Mouse (Mus musculus) heart, adult 2 months (tissue): ENCODE results near the gene Trim17. TPM values are rescaled to one million over a fixed set of nuclear protein-coding genes. Genes with fewer than 3 reads are reported as not detected.

Source experiments
- DNase-seq, 2 experiments: peaks; one replicate each; pipeline ENCODE4 v3.0.0; 2021
- H3K27ac ChIP-seq: fragments of 200-600 bp; 2 replicates; pipeline ENCODE4 v1.8.1; 2022
- H3K27me3 ChIP-seq: fragments of 200-500 bp; 2 replicates; pipeline ENCODE4 v1.6.1; 2012; ENCODE audit warnings: mild to moderate bottlenecking, low read length, inconsistent platforms, mixed read lengths; ENCODE audit not compliant: control insufficient read depth, insufficient read depth
- H3K36me3 ChIP-seq: fragments of 200-500 bp; 2 replicates; pipeline ENCODE4 v1.6.1; 2012; ENCODE audit warnings: low read length, inconsistent platforms; ENCODE audit not compliant: control insufficient read depth, insufficient read depth
- H3K4me1 ChIP-seq: fragments of 200-500 bp; 2 replicates; pipeline ENCODE4 v1.6.1; 2011; ENCODE audit warnings: low read length; ENCODE audit not compliant: control insufficient read depth, insufficient read depth
- H3K4me3 ChIP-seq: fragments of 200-600 bp; 2 replicates; pipeline ENCODE4 v1.8.1; 2022
- H3K79me2 ChIP-seq: fragments of 200-500 bp; replicated peaks from 2 replicates; pipeline ENCODE4 v1.6.1; 2012; ENCODE audit warnings: mild to moderate bottlenecking, inconsistent platforms, low read length, moderate library complexity, mixed read lengths; ENCODE audit not compliant: control insufficient read depth, insufficient read depth
- H3K9ac ChIP-seq: fragments of 200-500 bp; 2 replicates; pipeline ENCODE4 v1.6.1; 2012; ENCODE audit warnings: low read depth, mild to moderate bottlenecking, control low read depth, inconsistent platforms, low read length, mixed read lengths
- CTCF ChIP-seq: fragments of 200-600 bp; IDR thresholded peaks from 2 replicates; pipeline ENCODE4 v1.8.1; 2022; ENCODE audit warnings: antibody characterized with exemption, mild to moderate bottlenecking, moderate library complexity
- EP300 ChIP-seq: fragments of 200-500 bp; IDR thresholded peaks from 2 replicates; pipeline ENCODE4 v1.6.1; 2011; ENCODE audit warnings: low read depth, low read length, control low read depth; ENCODE audit not compliant: insufficient read depth
- POLR2A ChIP-seq: fragments of 200-500 bp; IDR thresholded peaks from 2 replicates; pipeline ENCODE4 v1.6.1; 2011; ENCODE audit warnings: mild to moderate bottlenecking, low read depth, low read length, control low read depth; ENCODE audit not compliant: insufficient read depth
- WGBS: fragments of 180-500 bp; shearing (Covaris S2); methylation state at CpG from one replicate; pipeline ENCODE4 v1.1.7; 2018; 5-methylcytosine and 5-hydroxymethylcytosine counted together
- intact Hi-C: fragments of 180-260 bp; cut with DNase I; formaldehyde crosslinking; loops from one replicate; pipeline ENCODE4 v1.15.1; 2025
- polyA plus RNA-seq: library from polyadenylated mRNA; depleted of rRNA; stranded (reverse); fragments of >200 nt; gene quantifications from 2 replicates; pipeline ENCODE4 v1.2.3, GENCODE M21; 2012
- total RNA-seq, 2 experiments: library from RNA; stranded (reverse); gene quantifications; 2 replicates each; pipeline ENCODE4 v1.2.3; 2021

Gene Trim17
- total and polyA plus RNA-seq, 3 experiments: 0.07 to 0.37 TPM; not detected in 1

GRCm38 (mm10) chr11:58979661-58980060 is 25.2 kb downstream of the Trim17 start:
- Histone ChIP-seq H3K36me3 (peaks cover 6% of the 10 kb centered on the region), H3K79me2 (peaks cover 7% of the 10 kb centered on the region), H3K4me1 (peaks cover 23% of the 10 kb centered on the region), H3K4me3 (peak overlapping the region; percentile 95), H3K27me3 (no peaks in the 10 kb centered on the region), H3K9ac (peak overlapping the region; percentile 31), H3K27ac (peak overlapping the region; percentile 92)
- no peak for TF ChIP-seq EP300
- TF ChIP-seq POLR2A: 0 out of 2 replicates have a peak, but pooled peaks have one; percentile 16
- intact Hi-C loops: loop anchor here (2.0 to 10.0 kb wide), 2 partner anchors 17 to 225 kb away; partner anchors contain the start of genes 2310033P09Rik and Mrpl55
- 33% methylated on average over 7 of the region's 7 CpGs for WGBS
- peak in 1 of 2 experiments; percentile 57 for DNase-seq

GRCm38 (mm10) chr11:58980381-58980990 is 26.0 kb downstream of the Trim17 start:
- TF ChIP-seq EP300 (no peak), POLR2A (no peak), CTCF (no peak)
- no peak overlapping the region for H3K9ac ChIP-seq
- H3K79me2 ChIP-seq: peaks cover 7% of the 10 kb centered on the region
- WGBS: 27% methylated on average over 5 of the region's 5 CpGs
- no peak overlapping the region; the same call in 1 of the 2 replicates for H3K27ac ChIP-seq
- DNase-seq: peak in 1 of 2 experiments; percentile 4
- intact Hi-C loops: no loop called here
- no peaks in the 10 kb centered on the region for H3K27me3 ChIP-seq
- H3K4me1 ChIP-seq: peaks cover 26% of the 10 kb centered on the region
- H3K36me3 ChIP-seq: peaks cover 6% of the 10 kb centered on the region
- no peak overlapping the region for H3K4me3 ChIP-seq

GRCm38 (mm10) chr11:58981541-58982447 is 27.3 kb downstream of the Trim17 start:
- TF ChIP-seq CTCF (peak; percentile 76), EP300 (peak; percentile 45; the same call in 1 of the 2 replicates), POLR2A (0 out of 2 replicates have a peak, but pooled peaks have one; percentile 15)
- WGBS: 34% methylated on average over 14 of the region's 14 CpGs
- Histone ChIP-seq H3K27ac (peak overlapping the region; percentile 26), H3K9ac (no peak overlapping the region), H3K79me2 (peaks cover 7% of the 10 kb centered on the region), H3K27me3 (no peaks in the 10 kb centered on the region), H3K4me3 (no peak overlapping the region), H3K36me3 (peaks cover 8% of the 10 kb centered on the region), H3K4me1 (peaks cover 32% of the 10 kb centered on the region)
- intact Hi-C loops: no loop called here
- DNase-seq: peak; percentile 75 to 86

GRCm38 (mm10) chr11:58982471-58983097 is 28.1 kb downstream of the Trim17 start:
- H3K27ac ChIP-seq: peak overlapping the region; percentile 26
- no peak for DNase-seq
- H3K79me2 ChIP-seq: peaks cover 3% of the 10 kb centered on the region
- H3K4me3 ChIP-seq: no peak overlapping the region
- peaks cover 8% of the 10 kb centered on the region for H3K36me3 ChIP-seq
- peaks cover 32% of the 10 kb centered on the region for H3K4me1 ChIP-seq
- H3K27me3 ChIP-seq: no peaks in the 10 kb centered on the region
- intact Hi-C loops: no loop called here
- no peak overlapping the region for H3K9ac ChIP-seq
- 79% methylated on average over 18 of the region's 18 CpGs for WGBS
- no peak for TF ChIP-seq POLR2A
- no peak for TF ChIP-seq EP300
- no peak for TF ChIP-seq CTCF

- peak; percentile 9; the same call in 1 of the 2 replicates for TF ChIP-seq EP300
- TF ChIP-seq POLR2A: no peak
- no peak for DNase-seq
- peak overlapping the region; percentile 77 for H3K27ac ChIP-seq
- H3K9ac ChIP-seq: 0 out of 2 replicates have a peak overlapping the region, but pooled peaks have one; percentile 28
- H3K27me3 ChIP-seq: no peaks in the 10 kb centered on the region
- intact Hi-C loops: no loop called here
- H3K4me3 ChIP-seq: no peak overlapping the region
- H3K4me1 ChIP-seq: peaks cover 32% of the 10 kb centered on the region
- H3K79me2 ChIP-seq: peaks cover 3% of the 10 kb centered on the region
- WGBS: 48% methylated on average over 6 of the region's 6 CpGs
- H3K36me3 ChIP-seq: peaks cover 8% of the 10 kb centered on the region
These were observed 29.3 kb downstream of the Trim17 start for GRCm38 (mm10) chr11:58983691-58984341.
